Mouse (Mus musculus): Measurements from ENCODE around the gene Cd4. TPM values are rescaled to one million over a fixed set of nuclear protein-coding genes. Genes with fewer than 3 reads are reported as not detected.
"Not testable (repeated sequence)": the region's sequence is repeated elsewhere in the genome, so short reads cannot be mapped to it uniquely, and the experiment has no call there.

Cd4 gene
- total and polyA plus RNA-seq, 2 experiments from 2014 or later: 0.25 to 2.8 TPM

- no peak for ATAC-seq (ENCODE audit: low FRiP score)
- H3K9ac ChIP-seq (replicated peaks; ENCODE audit: low read length, poor library complexity, severe bottlenecking): no peak overlapping the region
- no peaks in the 10 kb centered on the region for H3K4me1 ChIP-seq (ENCODE audit: insufficient read depth, low read length)
- no peaks in the 10 kb centered on the region for H3K27me3 ChIP-seq (ENCODE audit: insufficient read depth, low read length)
- no peaks in the 10 kb centered on the region for H3K9me3 ChIP-seq (ENCODE audit: low read length)
- no peak for DNase-seq (ENCODE audit: low spot score)
- WGBS: 53% methylated on average over 8 of the region's 8 CpGs
- H3K4me2 ChIP-seq (ENCODE audit: low read depth, low read length, poor library complexity, severe bottlenecking): no peak overlapping the region
- no peak for TF ChIP-seq CTCF (IDR thresholded peaks at IDR 0.05)
- no peak overlapping the region for H3K4me3 ChIP-seq (ENCODE audit: low read depth, low read length)
- no peak overlapping the region for H3K27ac ChIP-seq (ENCODE audit: low read depth, low read length)
- H3K36me3 ChIP-seq (ENCODE audit: insufficient read depth, low read length): no peaks in the 10 kb centered on the region
Observed at GRCm38 (mm10) chr6:124900056-124900800, 12.2 kb upstream of the Cd4 start.

- no peaks in the 10 kb centered on the region for H3K9me3 ChIP-seq (ENCODE audit: low read length)
- TF ChIP-seq CTCF (IDR thresholded peaks at IDR 0.05): no peak
- H3K36me3 ChIP-seq (ENCODE audit: insufficient read depth, low read length): no peaks in the 10 kb centered on the region
- WGBS: 33% methylated on average over 3 of the region's 3 CpGs
- H3K27ac ChIP-seq (ENCODE audit: low read depth, low read length): no peak overlapping the region
- no peak overlapping the region for H3K4me3 ChIP-seq (ENCODE audit: low read depth, low read length)
- H3K9ac ChIP-seq (replicated peaks; ENCODE audit: low read length, poor library complexity, severe bottlenecking): no peak overlapping the region
- H3K4me1 ChIP-seq (ENCODE audit: insufficient read depth, low read length): no peaks in the 10 kb centered on the region
- H3K4me2 ChIP-seq (ENCODE audit: low read depth, low read length, poor library complexity, severe bottlenecking): no peak overlapping the region
- no peak for ATAC-seq (ENCODE audit: low FRiP score)
- H3K27me3 ChIP-seq (ENCODE audit: insufficient read depth, low read length): no peaks in the 10 kb centered on the region
- DNase-seq (ENCODE audit: low spot score): peak; percentile 37
Observed at GRCm38 (mm10) chr6:124898359-124898758, 10.3 kb upstream of the Cd4 start.

- not testable (repeated sequence) for H3K9ac ChIP-seq (replicated peaks; ENCODE audit: low read length, poor library complexity, severe bottlenecking); H3K4me2 ChIP-seq (ENCODE audit: low read depth, low read length, poor library complexity, severe bottlenecking); H3K27me3 ChIP-seq (ENCODE audit: insufficient read depth, low read length); H3K36me3 ChIP-seq (ENCODE audit: insufficient read depth, low read length); DNase-seq (ENCODE audit: low spot score); ATAC-seq (ENCODE audit: low FRiP score); H3K4me1 ChIP-seq (ENCODE audit: insufficient read depth, low read length); H3K27ac ChIP-seq (ENCODE audit: low read depth, low read length); H3K4me3 ChIP-seq (ENCODE audit: low read depth, low read length); H3K9me3 ChIP-seq (ENCODE audit: low read length)
- 88% methylated on average over 2 of the region's 2 CpGs for WGBS
Observed at GRCm38 (mm10) chr6:124894113-124894512, 6.1 kb upstream of the Cd4 start.

- H3K36me3 ChIP-seq (ENCODE audit: insufficient read depth, low read length): no peaks in the 10 kb centered on the region
- no peak overlapping the region for H3K4me3 ChIP-seq (ENCODE audit: low read depth, low read length)
- no peak for DNase-seq (ENCODE audit: low spot score)
- 51% methylated on average over 6 of the region's 6 CpGs for WGBS
- no peak overlapping the region for H3K9ac ChIP-seq (replicated peaks; ENCODE audit: low read length, poor library complexity, severe bottlenecking)
- H3K4me1 ChIP-seq (ENCODE audit: insufficient read depth, low read length): no peaks in the 10 kb centered on the region
- ATAC-seq (ENCODE audit: low FRiP score): no peak
- no peaks in the 10 kb centered on the region for H3K27me3 ChIP-seq (ENCODE audit: insufficient read depth, low read length)
- TF ChIP-seq CTCF (IDR thresholded peaks at IDR 0.05): no peak
- no peaks in the 10 kb centered on the region for H3K9me3 ChIP-seq (ENCODE audit: low read length)
- H3K27ac ChIP-seq (ENCODE audit: low read depth, low read length): no peak overlapping the region
- H3K4me2 ChIP-seq (ENCODE audit: low read depth, low read length, poor library complexity, severe bottlenecking): no peak overlapping the region
Observed at GRCm38 (mm10) chr6:124890997-124891396, 3.0 kb upstream of the Cd4 start.

GRCm38 (mm10) chr6:124888555-124889125 is 619 bp upstream of the Cd4 start:
- Histone ChIP-seq H3K36me3 (ENCODE audit: insufficient read depth, low read length) (no peaks in the 10 kb centered on the region), H3K4me3 (ENCODE audit: low read depth, low read length) (no peak overlapping the region), H3K9ac (replicated peaks; ENCODE audit: low read length, poor library complexity, severe bottlenecking) (no peak overlapping the region), H3K27ac (ENCODE audit: low read depth, low read length) (no peak overlapping the region), H3K4me2 (ENCODE audit: low read depth, low read length, poor library complexity, severe bottlenecking) (no peak overlapping the region), H3K27me3 (ENCODE audit: insufficient read depth, low read length) (no peaks in the 10 kb centered on the region), H3K9me3 (ENCODE audit: low read length) (no peaks in the 10 kb centered on the region), H3K4me1 (ENCODE audit: insufficient read depth, low read length) (no peaks in the 10 kb centered on the region)
- no peak for ATAC-seq (ENCODE audit: low FRiP score)
- DNase-seq (ENCODE audit: low spot score): no peak
- no peak for TF ChIP-seq CTCF (IDR thresholded peaks at IDR 0.05)
- WGBS: 92% methylated on average over 6 of the region's 6 CpGs

- Histone ChIP-seq H3K4me1 (ENCODE audit: insufficient read depth, low read length) (no peaks in the 10 kb centered on the region), H3K4me3 (ENCODE audit: low read depth, low read length) (no peak overlapping the region), H3K4me2 (ENCODE audit: low read depth, low read length, poor library complexity, severe bottlenecking) (no peak overlapping the region), H3K36me3 (ENCODE audit: insufficient read depth, low read length) (no peaks in the 10 kb centered on the region), H3K27me3 (ENCODE audit: insufficient read depth, low read length) (no peaks in the 10 kb centered on the region), H3K9ac (replicated peaks; ENCODE audit: low read length, poor library complexity, severe bottlenecking) (no peak overlapping the region), H3K9me3 (ENCODE audit: low read length) (no peaks in the 10 kb centered on the region), H3K27ac (ENCODE audit: low read depth, low read length) (no peak overlapping the region)
- no peak for TF ChIP-seq CTCF (IDR thresholded peaks at IDR 0.05)
- WGBS: 92% methylated on average over 8 of the region's 8 CpGs
- DNase-seq (ENCODE audit: low spot score) (no peak), ATAC-seq (ENCODE audit: low FRiP score) (no peak)
Observed at GRCm38 (mm10) chr6:124885956-124886381, 2.1 kb downstream of the Cd4 start.

Measured in midbrain, postnatal 0 days (tissue).